Mouse (Mus musculus): ENCODE measurements at regions not wholly inside any gene's neighbourhood (a gene's known extent, or its start where the extent isn't known, plus 50 kb on each side); places are given as distances from the start of the nearest gene placed in this dataset.

- TF ChIP-seq CTCF (IDR thresholded peaks at IDR 0.05; ENCODE audit: extremely low read depth, insufficient read depth, insufficient read length, insufficient replicate concordance) (no peak), POLR2A (IDR thresholded peaks at IDR 0.05; ENCODE audit: low read depth, low read length) (no peak)
Observed at GRCm38 (mm10) chr13:51974101-51974500, 127.6 kb downstream of the Gadd45g start.

Measured in spleen, adult 2 months (tissue).